Mouse (Mus musculus) erythroblast, embryonic 14.5 days (primary cell): ENCODE measurements around the gene Fam3c. TPM values are rescaled to one million over a fixed set of nuclear protein-coding genes. Genes with fewer than 3 reads are reported as not detected.

Experiments
- H3K27me3 ChIP-seq: 2 replicates; pipeline ENCODE4 v1.6.1; 2012; ENCODE audit warnings: inconsistent platforms; ENCODE audit not compliant: control insufficient read depth
- H3K36me3 ChIP-seq: 2 replicates; pipeline ENCODE4 v1.6.1; 2012; ENCODE audit warnings: mild to moderate bottlenecking, inconsistent platforms; ENCODE audit not compliant: control insufficient read depth
- H3K4me1 ChIP-seq: 2 replicates; pipeline ENCODE4 v1.6.1; 2012; ENCODE audit warnings: inconsistent platforms; ENCODE audit not compliant: control insufficient read depth
- H3K4me3 ChIP-seq: replicated peaks from 2 replicates; pipeline ENCODE3; 2012; ENCODE audit warnings: moderate library complexity, mild to moderate bottlenecking, inconsistent platforms
- H3K9me3 ChIP-seq: 2 replicates; pipeline ENCODE4 v1.6.1; 2012; ENCODE audit warnings: low read length, inconsistent platforms, mixed read lengths; ENCODE audit not compliant: control insufficient read depth
- GATA1 ChIP-seq: IDR thresholded peaks from 2 replicates; pipeline ENCODE4 v1.6.1; 2012; ENCODE audit warnings: low read length, inconsistent platforms, mixed read lengths
- TAL1 ChIP-seq: IDR thresholded peaks from 3 replicates; pipeline ENCODE4 v1.6.1; 2012; ENCODE audit warnings: low read length, inconsistent platforms, mixed read lengths
- polyA plus RNA-seq: library from polyadenylated mRNA; stranded (reverse); fragments of >175 nt; gene quantifications from 2 replicates; pipeline ENCODE4 v1.2.3, GENCODE M21; 2012

The Fam3c gene
- polyA plus RNA-seq, 1 experiment, result 0.14 TPM

- no peak for TF ChIP-seq TAL1
- TF ChIP-seq GATA1, result no peak
- Histone ChIP-seq H3K27me3 (no peaks in the 10 kb centered on the region), H3K4me3 (no peak overlapping the region), H3K36me3 (no peaks in the 10 kb centered on the region), H3K9me3 (no peaks in the 10 kb centered on the region), H3K4me1 (no peaks in the 10 kb centered on the region)
Observed at GRCm38 (mm10) chr6:22385254-22385870, 29.3 kb upstream of the Fam3c start.

GRCm38 (mm10) chr6:22380269-22380668, 24.2 kb upstream of the Fam3c start:
- no peaks in the 10 kb centered on the region for H3K9me3 ChIP-seq
- no peaks in the 10 kb centered on the region for H3K36me3 ChIP-seq
- no peaks in the 10 kb centered on the region for H3K27me3 ChIP-seq
- H3K4me1 ChIP-seq, result no peaks in the 10 kb centered on the region
- H3K4me3 ChIP-seq, result no peak overlapping the region
- no peak for TF ChIP-seq GATA1
- TF ChIP-seq TAL1, result no peak

- TF ChIP-seq TAL1 (no peak), GATA1 (no peak)
- H3K9me3 ChIP-seq, result no peaks in the 10 kb centered on the region
- no peaks in the 10 kb centered on the region for H3K4me1 ChIP-seq
- no peaks in the 10 kb centered on the region for H3K27me3 ChIP-seq
- H3K4me3 ChIP-seq, result no peak overlapping the region
- no peaks in the 10 kb centered on the region for H3K36me3 ChIP-seq
Observed at GRCm38 (mm10) chr6:22379831-22380230, 23.8 kb upstream of the Fam3c start.

- TF ChIP-seq TAL1 (no peak), GATA1 (no peak)
- Histone ChIP-seq H3K27me3 (no peaks in the 10 kb centered on the region), H3K9me3 (no peaks in the 10 kb centered on the region), H3K4me1 (no peaks in the 10 kb centered on the region), H3K4me3 (no peak overlapping the region), H3K36me3 (no peaks in the 10 kb centered on the region)
Observed at GRCm38 (mm10) chr6:22378462-22378861, 22.4 kb upstream of the Fam3c start.

GRCm38 (mm10) chr6:22374791-22375190, 18.7 kb upstream of the Fam3c start:
- TF ChIP-seq GATA1, result no peak
- H3K27me3 ChIP-seq, result no peaks in the 10 kb centered on the region
- H3K9me3 ChIP-seq, result no peaks in the 10 kb centered on the region
- H3K36me3 ChIP-seq, result no peaks in the 10 kb centered on the region
- H3K4me1 ChIP-seq, result no peaks in the 10 kb centered on the region
- H3K4me3 ChIP-seq, result no peak overlapping the region

- TF ChIP-seq GATA1, result no peak
- TF ChIP-seq TAL1, result no peak
- H3K27me3 ChIP-seq, result no peaks in the 10 kb centered on the region
- no peak overlapping the region for H3K4me3 ChIP-seq
- no peaks in the 10 kb centered on the region for H3K4me1 ChIP-seq
- H3K36me3 ChIP-seq, result no peaks in the 10 kb centered on the region
- no peaks in the 10 kb centered on the region for H3K9me3 ChIP-seq
Observed at GRCm38 (mm10) chr6:22373476-22373875, 17.4 kb upstream of the Fam3c start.

- Histone ChIP-seq H3K4me1 (no peaks in the 10 kb centered on the region), H3K27me3 (no peaks in the 10 kb centered on the region), H3K9me3 (no peaks in the 10 kb centered on the region), H3K36me3 (no peaks in the 10 kb centered on the region), H3K4me3 (no peak overlapping the region)
- TF ChIP-seq TAL1 (no peak), GATA1 (no peak)
Observed at GRCm38 (mm10) chr6:22366977-22367376, 10.9 kb upstream of the Fam3c start.

- no peak overlapping the region for H3K4me3 ChIP-seq
- no peaks in the 10 kb centered on the region for H3K36me3 ChIP-seq
- no peaks in the 10 kb centered on the region for H3K27me3 ChIP-seq
- TF ChIP-seq TAL1 (no peak), GATA1 (no peak)
- no peaks in the 10 kb centered on the region for H3K9me3 ChIP-seq
- no peaks in the 10 kb centered on the region for H3K4me1 ChIP-seq
Observed at GRCm38 (mm10) chr6:22363590-22363989, 7.5 kb upstream of the Fam3c start.

GRCm38 (mm10) chr6:22361941-22362340, 5.9 kb upstream of the Fam3c start:
- Histone ChIP-seq H3K4me3 (no peak overlapping the region), H3K27me3 (no peaks in the 10 kb centered on the region), H3K9me3 (peaks cover 2% of the 10 kb centered on the region; the same call in 1 of the 2 replicates), H3K4me1 (no peaks in the 10 kb centered on the region), H3K36me3 (no peaks in the 10 kb centered on the region)
- no peak for TF ChIP-seq TAL1
- no peak for TF ChIP-seq GATA1

GRCm38 (mm10) chr6:22359019-22359418, 3.0 kb upstream of the Fam3c start:
- TF ChIP-seq GATA1 (no peak), TAL1 (no peak)
- Histone ChIP-seq H3K27me3 (no peaks in the 10 kb centered on the region), H3K36me3 (no peaks in the 10 kb centered on the region), H3K4me3 (no peak overlapping the region), H3K9me3 (peaks cover 2% of the 10 kb centered on the region; the same call in 1 of the 2 replicates), H3K4me1 (peaks cover 18% of the 10 kb centered on the region)
